Mouse (Mus musculus): ENCODE data around the gene Ccsap. TPM values are rescaled to one million over a fixed set of nuclear protein-coding genes. Genes with fewer than 3 reads are reported as not detected.

Gene Ccsap
- polyA plus RNA-seq, 2 experiments, result 2.4 to 3.5 TPM

- no peak for TF ChIP-seq CTCF (IDR thresholded peaks at IDR 0.05; ENCODE audit: low read depth)
- TF ChIP-seq EP300 (IDR thresholded peaks at IDR 0.05; ENCODE audit: low read depth), result no peak
- H3K27me3 ChIP-seq (ENCODE audit: control insufficient read depth, insufficient read depth, low read length), result no peaks in the 10 kb centered on the region
- H3K4me2 ChIP-seq (ENCODE audit: low read depth), result no peak overlapping the region
- H3K27ac ChIP-seq, result no peak overlapping the region
- no peak for DNase-seq (ENCODE audit: low read depth in 3 of 3, low spot score in 3 of 3)
- 71% methylated on average over 9 of the region's 9 CpGs for WGBS (ENCODE audit: insufficient replicate concordance)
- H3K36me3 ChIP-seq (replicated peaks; ENCODE audit: control insufficient read depth, insufficient read depth, low read depth), result no peaks in the 10 kb centered on the region
- H3K9me3 ChIP-seq (ENCODE audit: control insufficient read depth, low read length), result no peaks in the 10 kb centered on the region
- H3K4me1 ChIP-seq (replicated peaks; ENCODE audit: control insufficient read depth in 2 of 2, insufficient read depth in 2 of 2, low read length in 1 of 2), result 0 out of 4 replicates have a peak, but pooled peaks cover 0 to 3% of the 10 kb centered on the region in 2 experiments
- H3K4me3 ChIP-seq (ENCODE audit: insufficient read depth in 1 of 2, low read depth in 2 of 2, low read length in 2 of 2), result no peak overlapping the region
- H3K9ac ChIP-seq (replicated peaks), result no peak overlapping the region
- ATAC-seq (ENCODE audit: insufficient read depth), result no peak
Observed at GRCm38 (mm10) chr8:123872048-123872447, 12.0 kb upstream of the Ccsap start.

DNA sequence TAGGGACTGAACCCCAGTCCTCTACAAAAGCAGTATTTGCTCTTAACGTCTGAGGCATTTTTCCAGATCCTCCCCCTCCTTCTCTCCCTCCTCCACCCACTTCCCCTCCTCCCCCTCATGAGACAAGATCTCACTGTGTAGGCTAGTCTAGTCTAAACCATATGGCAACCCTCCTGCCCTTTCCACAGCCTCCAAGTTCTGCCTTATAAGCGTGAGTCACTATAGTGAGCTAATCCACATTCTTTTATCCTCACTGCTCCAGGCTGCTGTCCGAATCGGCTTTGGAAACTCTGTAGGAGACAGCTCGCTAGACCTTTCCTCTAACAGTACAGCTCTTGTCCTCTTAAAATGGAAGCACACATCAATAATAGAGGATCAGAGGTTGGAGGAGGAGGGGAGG, 7.0 kb upstream of the Ccsap start:
- H3K4me1 ChIP-seq (replicated peaks; ENCODE audit: control insufficient read depth in 2 of 2, insufficient read depth in 2 of 2, low read length in 1 of 2), result no peaks in the 10 kb centered on the region
- no peak overlapping the region for H3K4me2 ChIP-seq (ENCODE audit: low read depth)
- H3K9me3 ChIP-seq (ENCODE audit: control insufficient read depth, low read length), result no peaks in the 10 kb centered on the region
- no peak for TF ChIP-seq EP300 (IDR thresholded peaks at IDR 0.05; ENCODE audit: low read depth)
- no peak for TF ChIP-seq CTCF (IDR thresholded peaks at IDR 0.05; ENCODE audit: low read depth)
- 40% methylated on average over 5 of the region's 5 CpGs for WGBS (ENCODE audit: insufficient replicate concordance)
- no peak for DNase-seq (ENCODE audit: low read depth in 3 of 3, low spot score in 3 of 3)
- H3K27me3 ChIP-seq (ENCODE audit: control insufficient read depth, insufficient read depth, low read length), result peaks cover 3% of the 10 kb centered on the region
- H3K4me3 ChIP-seq (ENCODE audit: insufficient read depth in 1 of 2, low read depth in 2 of 2, low read length in 2 of 2), result no peak overlapping the region
- H3K9ac ChIP-seq (replicated peaks), result no peak overlapping the region
- no peaks in the 10 kb centered on the region for H3K36me3 ChIP-seq (replicated peaks; ENCODE audit: control insufficient read depth, insufficient read depth, low read depth)
- no peak for ATAC-seq (ENCODE audit: insufficient read depth)
- H3K27ac ChIP-seq, result no peak overlapping the region

- DNase-seq (ENCODE audit: low read depth in 3 of 3, low spot score in 3 of 3) (no peak), ATAC-seq (ENCODE audit: insufficient read depth) (no peak)
- no peak overlapping the region for H3K4me2 ChIP-seq (ENCODE audit: low read depth)
- WGBS (ENCODE audit: insufficient replicate concordance), result 69% methylated on average over 7 of the region's 7 CpGs
- H3K9ac ChIP-seq (replicated peaks), result no peak overlapping the region
- H3K9me3 ChIP-seq (ENCODE audit: control insufficient read depth, low read length), result no peaks in the 10 kb centered on the region
- no peak overlapping the region for H3K27ac ChIP-seq
- H3K4me3 ChIP-seq (ENCODE audit: insufficient read depth in 1 of 2, low read depth in 2 of 2, low read length in 2 of 2), result no peak overlapping the region
- no peaks in the 10 kb centered on the region for H3K4me1 ChIP-seq (replicated peaks; ENCODE audit: control insufficient read depth in 2 of 2, insufficient read depth in 2 of 2, low read length in 1 of 2)
- TF ChIP-seq EP300 (IDR thresholded peaks at IDR 0.05; ENCODE audit: low read depth), result no peak
- TF ChIP-seq CTCF (IDR thresholded peaks at IDR 0.05; ENCODE audit: low read depth), result no peak
- H3K36me3 ChIP-seq (replicated peaks; ENCODE audit: control insufficient read depth, insufficient read depth, low read depth), result no peaks in the 10 kb centered on the region
- H3K27me3 ChIP-seq (ENCODE audit: control insufficient read depth, insufficient read depth, low read length), result peaks cover 6% of the 10 kb centered on the region
Observed at GRCm38 (mm10) chr8:123865786-123866185, 5.8 kb upstream of the Ccsap start.

GRCm38 (mm10) chr8:123860386-123860785, 377 bp upstream of the Ccsap start:
- H3K9ac ChIP-seq (replicated peaks), result no peak overlapping the region
- peak overlapping the region in 1 of 2 experiments; percentile 87; a peak in 1 of 4 replicates for H3K4me3 ChIP-seq (ENCODE audit: insufficient read depth in 1 of 2, low read depth in 2 of 2, low read length in 2 of 2)
- H3K27me3 ChIP-seq (ENCODE audit: control insufficient read depth, insufficient read depth, low read length), result peaks cover 14% of the 10 kb centered on the region
- H3K4me1 ChIP-seq (replicated peaks; ENCODE audit: control insufficient read depth in 2 of 2, insufficient read depth in 2 of 2, low read length in 1 of 2), result peaks cover 7 to 8% of the 10 kb centered on the region in 2 experiments; a peak in 3 of 4 replicates
- no peaks in the 10 kb centered on the region for H3K36me3 ChIP-seq (replicated peaks; ENCODE audit: control insufficient read depth, insufficient read depth, low read depth)
- TF ChIP-seq CTCF (IDR thresholded peaks at IDR 0.05; ENCODE audit: low read depth) (no peak), EP300 (IDR thresholded peaks at IDR 0.05; ENCODE audit: low read depth) (no peak)
- ATAC-seq (ENCODE audit: insufficient read depth), result no peak
- H3K4me2 ChIP-seq (ENCODE audit: low read depth), result peak overlapping the region; percentile 81
- DNase-seq (ENCODE audit: low read depth in 3 of 3, low spot score in 3 of 3), result no peak
- H3K9me3 ChIP-seq (ENCODE audit: control insufficient read depth, low read length), result no peaks in the 10 kb centered on the region
- WGBS (ENCODE audit: insufficient replicate concordance), result 59% methylated on average over 4 of the region's 4 CpGs
- H3K27ac ChIP-seq, result no peak overlapping the region

DNA sequence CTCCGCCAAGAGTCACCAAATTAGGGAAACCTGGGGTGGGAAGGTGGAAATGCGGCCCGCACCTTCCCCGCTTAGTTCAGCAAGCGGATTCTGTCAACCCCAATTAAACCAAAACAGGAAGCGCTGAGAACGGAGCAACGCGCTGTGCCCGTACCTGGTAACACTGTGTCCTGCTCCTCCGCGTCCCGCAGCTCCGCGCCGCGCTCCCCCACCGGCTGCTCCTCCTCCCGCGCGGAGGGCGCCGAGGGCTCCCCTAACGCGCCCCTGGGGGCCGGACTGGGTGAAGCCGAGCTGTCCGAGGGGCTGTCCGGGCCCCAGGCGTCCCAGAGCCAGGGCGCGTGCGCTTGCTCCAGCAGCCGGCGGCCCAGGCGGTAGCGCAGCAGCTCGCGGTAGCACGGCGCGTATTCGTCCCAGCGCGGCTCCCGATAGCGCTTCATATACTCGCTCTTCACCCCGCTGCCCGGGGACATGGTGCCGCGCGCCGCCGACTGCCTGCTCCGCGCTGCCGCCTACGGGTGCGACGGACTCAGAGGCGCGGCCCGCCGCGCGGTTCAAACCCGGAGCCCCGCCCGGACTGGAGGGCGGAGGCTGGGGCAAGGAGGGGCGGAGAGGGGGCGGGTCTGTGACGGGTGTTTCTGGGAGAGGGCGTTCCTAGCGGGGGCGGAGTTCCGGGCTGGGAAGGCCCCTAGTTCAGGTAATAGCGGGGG, 915 bp downstream of the Ccsap start:
- Histone ChIP-seq H3K9me3 (ENCODE audit: control insufficient read depth, low read length) (no peaks in the 10 kb centered on the region), H3K9ac (replicated peaks) (peak overlapping the region; percentile 87), H3K27me3 (ENCODE audit: control insufficient read depth, insufficient read depth, low read length) (peaks cover 14% of the 10 kb centered on the region), H3K27ac (peak overlapping the region; percentile 62), H3K4me3 (ENCODE audit: insufficient read depth in 1 of 2, low read depth in 2 of 2, low read length in 2 of 2) (peak overlapping the region; percentile 87 to 95), H3K4me1 (replicated peaks; ENCODE audit: control insufficient read depth in 2 of 2, insufficient read depth in 2 of 2, low read length in 1 of 2) (peaks cover 7 to 8% of the 10 kb centered on the region in 2 experiments; a peak in 3 of 4 replicates), H3K4me2 (ENCODE audit: low read depth) (peak overlapping the region; percentile 81), H3K36me3 (replicated peaks; ENCODE audit: control insufficient read depth, insufficient read depth, low read depth) (no peaks in the 10 kb centered on the region)
- peak; percentile 87 to 90 (median 87) for DNase-seq (ENCODE audit: low read depth in 3 of 3, low spot score in 3 of 3)
- ATAC-seq (ENCODE audit: insufficient read depth), result peak; percentile 97
- WGBS (ENCODE audit: insufficient replicate concordance), result under 1% methylated on average over 79 of the region's 79 CpGs
- TF ChIP-seq CTCF (IDR thresholded peaks at IDR 0.05; ENCODE audit: low read depth) (peak; percentile 41), EP300 (IDR thresholded peaks at IDR 0.05; ENCODE audit: low read depth) (no peak)
